Mouse (Mus musculus) brain, adult 2 months (tissue): ENCODE results near the gene Olfr872.
"Not testable (repeated sequence)": the region's sequence is repeated elsewhere in the genome, so short reads cannot be mapped to it uniquely, and the experiment has no call there.

ENCODE experiments used
- DNase-seq: peaks from one replicate; pipeline ENCODE4 v3.0.0; 2011; ENCODE audit warnings: low read depth, low spot score

Gene Olfr872

DNA sequence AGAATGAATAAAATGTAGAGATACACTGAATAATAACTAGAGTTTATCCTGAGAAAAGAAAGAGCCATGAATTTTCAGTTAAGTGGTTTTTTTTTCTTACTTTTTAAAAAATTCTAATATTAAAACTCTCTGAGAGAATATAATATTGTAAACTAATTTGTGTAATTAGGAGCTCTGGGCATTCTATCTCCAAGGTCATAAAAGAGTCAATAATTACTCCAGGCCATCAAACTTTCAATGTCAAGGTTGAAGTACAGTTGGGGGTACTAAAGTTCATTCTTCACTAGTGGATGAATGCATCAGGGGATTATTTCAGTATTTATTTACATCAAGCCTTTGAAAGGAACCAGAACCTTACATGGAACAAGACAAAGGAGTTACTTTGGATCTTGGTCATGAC is at the start of gene Olfr872:
Gene Olfr872, plus strand, starts transcription at position 301 of the 400 bp plus-strand sequence.
- no peak for DNase-seq

DNA sequence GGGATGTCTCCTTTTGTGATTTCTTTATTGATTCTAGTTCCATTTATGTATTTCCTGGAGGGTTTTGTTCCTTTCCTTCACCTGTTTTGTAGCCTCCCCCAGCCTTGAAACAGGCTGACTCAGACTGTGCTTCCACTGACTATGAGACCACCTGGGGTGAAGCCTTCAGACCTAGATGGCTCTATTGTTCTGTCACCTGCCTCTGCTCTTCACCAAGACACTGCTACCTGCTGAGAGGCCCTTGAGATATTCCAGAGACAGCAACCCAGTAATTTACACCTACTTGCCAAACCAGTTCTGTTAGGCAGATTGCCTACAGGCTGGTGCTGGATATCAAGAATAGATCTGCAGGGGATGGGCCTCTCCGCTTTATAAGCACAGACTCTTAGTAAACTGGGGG is 34.8 kb upstream of the Olfr872 start:
- DNase-seq: no peak

DNA sequence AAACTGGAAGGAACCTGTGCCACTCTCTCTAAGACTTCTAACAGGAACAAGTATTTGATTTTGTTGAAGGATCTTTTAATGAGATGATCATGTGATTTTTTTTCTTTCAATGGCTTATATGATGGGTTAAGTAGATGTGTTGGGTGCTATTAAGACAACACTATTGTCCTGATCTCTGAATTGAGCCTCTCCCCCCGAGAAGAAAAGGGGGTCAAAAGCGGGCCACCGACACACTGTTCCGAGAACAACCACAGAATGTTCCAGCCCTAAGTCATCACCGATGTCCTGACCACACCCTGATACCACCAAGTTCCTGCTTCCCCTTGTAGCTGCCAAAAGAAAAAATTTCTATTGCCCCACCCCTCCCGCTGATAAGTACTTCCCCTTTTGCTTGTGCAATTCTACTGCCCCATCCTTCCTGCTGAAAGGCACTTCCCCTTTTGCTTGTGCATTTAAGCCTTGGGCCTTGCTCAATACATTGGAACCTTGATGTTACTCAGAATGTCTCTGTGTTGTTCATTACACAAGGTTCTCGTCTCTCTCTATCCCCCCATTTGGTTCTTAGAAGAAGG is 33.4 kb upstream of the Olfr872 start:
- DNase-seq: not testable (repeated sequence)

DNA sequence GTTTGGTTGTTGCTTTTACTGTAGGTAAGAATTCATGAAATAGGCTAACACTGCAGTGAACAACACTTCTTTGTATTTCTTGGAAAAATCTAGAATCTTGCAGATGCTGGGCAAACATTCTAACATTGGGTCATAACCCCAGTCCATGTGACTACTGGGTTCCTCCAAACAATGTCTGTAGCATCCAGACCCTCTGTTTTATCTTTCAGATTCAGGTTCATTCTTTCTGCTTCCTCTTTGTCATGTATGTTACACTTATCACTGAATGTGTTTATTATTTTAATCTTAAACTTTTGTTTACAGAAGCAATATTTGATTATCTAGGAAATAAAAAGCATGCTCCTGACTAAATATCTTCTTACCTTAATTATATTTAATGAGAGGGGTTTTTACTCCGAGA is 26.1 kb upstream of the Olfr872 start:
- DNase-seq: no peak

DNA sequence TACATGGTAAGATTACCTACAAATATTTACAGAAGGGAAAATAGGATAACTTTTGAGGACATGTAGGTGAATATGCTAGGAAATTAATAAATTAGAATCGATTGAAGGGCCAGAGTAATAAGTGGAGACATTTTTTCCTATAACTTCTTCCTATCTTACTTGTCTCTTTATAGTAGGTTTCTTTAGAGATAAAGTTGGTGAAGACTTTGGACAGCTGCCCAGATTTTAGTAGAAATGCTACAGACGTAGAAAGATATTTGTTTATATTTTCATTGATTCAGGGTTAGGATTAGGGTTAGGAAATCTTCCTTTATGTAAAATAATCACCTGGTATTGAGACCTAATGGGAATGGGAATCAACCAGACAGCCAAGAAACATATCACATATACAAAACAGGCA is 25.4 kb upstream of the Olfr872 start:
- DNase-seq: no peak

DNA sequence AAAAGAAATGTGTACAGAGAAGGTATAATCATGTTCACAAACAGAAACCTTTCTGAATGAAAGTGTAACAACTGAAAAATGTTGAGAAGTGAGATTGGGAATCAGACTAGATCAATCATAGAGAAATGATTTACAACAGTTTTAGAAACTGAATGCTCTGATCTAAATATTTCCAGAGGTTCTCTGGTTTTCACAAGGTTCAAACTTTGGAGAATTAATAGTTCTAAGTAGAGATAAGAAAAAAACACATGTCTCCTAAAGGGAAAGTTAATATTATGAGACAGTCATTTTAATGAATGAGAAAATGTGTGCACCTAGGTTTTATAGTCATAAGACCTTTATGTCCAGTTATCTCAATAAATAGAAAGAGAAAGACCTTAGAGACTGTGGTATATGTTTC is 25.0 kb upstream of the Olfr872 start, which contains the start of gene Olfr871:
Gene Olfr871, plus strand, starts transcription at position 301 of the 400 bp plus-strand sequence.
- DNase-seq: no peak

DNA sequence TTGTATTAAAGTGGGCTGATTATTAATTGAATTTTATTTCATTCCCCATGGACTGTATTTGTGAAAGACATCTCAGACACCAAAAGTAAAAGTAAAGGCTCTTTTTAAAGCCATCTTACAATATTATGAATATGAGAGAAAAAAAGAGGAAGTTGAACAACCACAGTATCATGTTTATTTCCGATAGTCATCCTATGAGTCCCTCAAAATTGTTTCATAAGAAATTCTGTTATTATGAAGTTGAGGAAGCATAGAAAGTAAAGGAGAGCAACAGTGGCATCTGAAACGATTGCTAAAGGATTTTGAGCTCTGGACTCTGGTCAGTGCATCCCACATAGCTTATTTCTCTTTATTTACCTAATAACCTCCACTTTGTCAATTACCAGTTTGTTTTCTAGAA is 459 bp downstream of the Olfr872 start:
- DNase-seq: no peak

DNA sequence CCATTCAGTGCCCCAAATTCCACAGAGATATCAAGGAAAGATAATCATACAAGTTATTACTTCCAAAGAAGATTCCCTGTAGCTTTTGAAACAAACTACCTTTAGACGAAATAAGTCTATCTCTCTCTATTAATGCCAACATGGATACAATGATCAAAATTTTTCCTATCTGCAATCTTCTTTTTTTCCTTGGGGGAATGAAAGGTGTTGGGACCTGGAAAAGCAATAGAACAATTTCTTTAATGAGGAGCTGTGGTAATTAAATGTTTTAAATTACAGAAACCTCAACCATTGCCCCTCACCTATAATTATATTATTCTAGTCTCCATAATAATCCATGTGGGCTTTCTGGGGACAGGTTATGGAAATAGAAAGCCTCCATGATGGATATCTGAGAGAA is 45.1 kb downstream of the Olfr872 start, which contains the start of gene Olfr39:
Gene Olfr39, plus strand, starts transcription at position 301 of the 400 bp plus-strand sequence.
- DNase-seq: no peak

DNA sequence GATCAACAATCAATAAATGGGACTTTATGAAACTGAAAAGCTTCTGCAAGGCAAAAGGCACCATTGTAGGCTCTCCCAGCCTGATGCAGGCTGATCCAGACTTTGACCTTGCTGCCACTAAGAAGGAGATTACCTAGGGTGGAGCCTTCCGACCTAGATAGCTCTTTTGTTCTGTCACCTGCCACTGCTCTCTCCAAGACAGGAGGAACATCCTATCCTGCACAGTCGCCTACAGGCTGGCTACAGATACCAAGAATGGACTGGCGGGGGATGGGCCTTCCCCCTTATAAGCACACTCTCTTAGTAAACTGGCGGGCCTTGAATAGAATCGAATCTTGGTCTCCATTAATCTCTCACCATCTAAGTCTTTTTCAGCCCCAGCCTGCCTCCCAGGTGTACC is 58.6 kb downstream of the Olfr872 start:
- not testable (repeated sequence) for DNase-seq

DNA sequence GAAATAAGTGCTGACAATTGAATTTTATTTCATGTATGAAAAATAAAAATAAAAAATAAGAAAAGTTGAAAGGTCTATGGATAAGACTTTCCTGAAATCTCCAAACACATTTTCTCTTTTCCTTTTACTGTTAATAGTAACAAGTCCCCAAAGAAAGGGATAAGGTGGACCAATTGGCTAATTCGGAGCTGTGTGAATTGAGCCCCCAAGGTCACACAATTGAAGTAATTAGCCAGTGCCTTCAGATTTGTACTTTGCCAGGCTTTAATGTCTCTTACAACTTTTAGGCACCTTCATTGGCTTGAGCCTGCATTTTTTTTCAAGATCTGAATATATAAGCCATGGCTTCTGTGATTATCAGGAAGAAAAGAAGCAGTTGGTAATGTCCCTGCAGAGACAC is 61.3 kb downstream of the Olfr872 start, which contains the start of gene Olfr873:
Gene Olfr873, plus strand, starts transcription at position 301 of the 400 bp plus-strand sequence.
- DNase-seq: no peak
